Mouse (Mus musculus) lung, postnatal 0 days (tissue): Measurements from ENCODE around the gene Col19a1.

Experiments
- CTCF ChIP-seq: IDR thresholded peaks from 2 replicates; pipeline ENCODE4 v1.5.1; 2016; ENCODE audit warnings: antibody characterized with exemption, mild to moderate bottlenecking
- EP300 ChIP-seq: IDR thresholded peaks from 2 replicates; pipeline ENCODE4 v1.6.1; 2016; ENCODE audit warnings: antibody characterized with exemption, mild to moderate bottlenecking, control low read depth

- TF ChIP-seq CTCF (no peak), EP300 (no peak)
Measured at GRCm38 (mm10) chr1:24458015-24458414, 129.3 kb downstream of the Col19a1 start.
